Mouse (Mus musculus) megakaryocyte, embryonic 14.5 days (primary cell): ENCODE results near the gene Pycr2. TPM values are rescaled to one million over a fixed set of nuclear protein-coding genes. Genes with fewer than 3 reads are reported as not detected.

Source experiments
- H3K27me3 ChIP-seq: replicated peaks from 2 replicates; pipeline ENCODE3; 2012; ENCODE audit warnings: inconsistent platforms
- H3K36me3 ChIP-seq: replicated peaks from 2 replicates; pipeline ENCODE3; 2012; ENCODE audit warnings: low read length, inconsistent platforms, mixed read lengths
- H3K4me1 ChIP-seq: 2 replicates; pipeline ENCODE4 v1.6.1; 2012; ENCODE audit warnings: inconsistent platforms
- H3K4me3 ChIP-seq: replicated peaks from 2 replicates; pipeline ENCODE3; 2012; ENCODE audit warnings: moderate library complexity, mild to moderate bottlenecking, inconsistent platforms
- H3K9me3 ChIP-seq: 2 replicates; pipeline ENCODE4 v1.6.1; 2012; ENCODE audit warnings: inconsistent platforms
- FLI1 ChIP-seq: IDR thresholded peaks from 2 replicates; pipeline ENCODE4 v1.6.1; 2012; ENCODE audit warnings: low read length, inconsistent platforms, mixed read lengths
- GATA1 ChIP-seq: IDR thresholded peaks from 3 replicates; pipeline ENCODE4 v1.6.1; 2012; ENCODE audit warnings: mixed read lengths, low read length, inconsistent platforms, borderline replicate concordance
- polyA plus RNA-seq: library from polyadenylated mRNA; stranded (reverse); fragments of >175 nt; gene quantifications from 2 replicates; pipeline ENCODE4 v1.2.3, GENCODE M21; 2012; ENCODE audit warnings: low replicate concordance; ENCODE audit not compliant: insufficient read depth

The Pycr2 gene
- polyA plus RNA-seq, 1 experiment, result 54.5 TPM

GRCm38 (mm10) chr1:180903666-180904038 is 441 bp upstream of the Pycr2 start:
- Histone ChIP-seq H3K36me3 (peaks cover 34% of the 10 kb centered on the region), H3K9me3 (no peaks in the 10 kb centered on the region), H3K4me3 (peak overlapping the region; percentile 93), H3K4me1 (peaks cover 56% of the 10 kb centered on the region), H3K27me3 (no peaks in the 10 kb centered on the region)
- TF ChIP-seq FLI1, result no peak
- TF ChIP-seq GATA1, result no peak

- TF ChIP-seq GATA1, result no peak
- no peak for TF ChIP-seq FLI1
- no peaks in the 10 kb centered on the region for H3K27me3 ChIP-seq
- peaks cover 62% of the 10 kb centered on the region for H3K4me1 ChIP-seq
- H3K9me3 ChIP-seq, result no peaks in the 10 kb centered on the region
- peak overlapping the region; percentile 93 for H3K4me3 ChIP-seq
- H3K36me3 ChIP-seq, result peaks cover 44% of the 10 kb centered on the region
Measured at GRCm38 (mm10) chr1:180904815-180905080, 655 bp downstream of the Pycr2 start.

DNA sequence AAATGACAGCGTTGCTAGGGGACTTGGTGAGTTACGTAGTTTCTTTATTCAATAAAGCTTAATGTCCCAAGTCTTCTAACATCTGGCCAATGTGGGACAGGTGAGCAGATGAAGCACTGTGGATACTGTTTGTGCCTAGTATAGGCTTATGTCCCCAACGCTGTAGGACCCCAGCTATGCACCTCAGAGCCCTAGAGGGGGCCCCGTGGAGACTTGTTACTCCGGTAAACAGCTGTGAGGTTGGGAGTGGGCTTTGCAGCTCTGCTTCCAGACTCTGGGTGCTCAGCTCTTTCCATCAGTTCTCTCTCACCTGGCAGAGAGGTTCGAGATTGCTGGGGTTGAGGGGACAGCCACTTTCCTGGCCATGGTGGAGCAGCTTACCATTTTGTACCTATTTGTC is 1.2 kb downstream of the Pycr2 start:
- H3K4me3 ChIP-seq, result no peak overlapping the region
- no peaks in the 10 kb centered on the region for H3K9me3 ChIP-seq
- TF ChIP-seq GATA1 (no peak), FLI1 (no peak)
- H3K4me1 ChIP-seq, result peaks cover 62% of the 10 kb centered on the region
- H3K36me3 ChIP-seq, result peaks cover 44% of the 10 kb centered on the region
- no peaks in the 10 kb centered on the region for H3K27me3 ChIP-seq

DNA sequence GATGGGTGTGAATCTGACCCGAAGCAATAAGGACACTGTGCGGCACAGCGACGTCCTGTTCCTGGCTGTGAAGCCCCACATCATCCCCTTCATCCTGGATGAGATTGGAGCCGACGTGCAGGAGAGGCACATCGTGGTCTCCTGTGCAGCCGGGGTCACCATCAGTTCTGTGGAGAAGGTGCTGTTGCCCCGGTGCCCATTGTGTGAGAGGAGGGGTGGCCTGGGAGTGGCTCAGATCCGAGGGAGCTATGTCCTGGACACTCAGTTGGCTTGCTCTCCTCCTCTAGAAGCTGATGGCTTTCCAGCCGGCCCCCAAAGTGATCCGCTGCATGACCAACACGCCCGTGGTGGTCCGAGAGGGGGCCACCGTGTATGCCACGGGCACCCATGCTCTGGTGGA is 1.8 kb downstream of the Pycr2 start:
- TF ChIP-seq GATA1 (no peak), FLI1 (no peak)
- Histone ChIP-seq H3K4me3 (peak overlapping the region; percentile 50), H3K27me3 (no peaks in the 10 kb centered on the region), H3K4me1 (peaks cover 61% of the 10 kb centered on the region), H3K9me3 (no peaks in the 10 kb centered on the region), H3K36me3 (peaks cover 44% of the 10 kb centered on the region)

GRCm38 (mm10) chr1:180906461-180907147 is 2.5 kb downstream of the Pycr2 start:
- H3K4me1 ChIP-seq, result peaks cover 64% of the 10 kb centered on the region
- peak overlapping the region; percentile 50 for H3K4me3 ChIP-seq
- TF ChIP-seq GATA1 (no peak), FLI1 (no peak)
- no peaks in the 10 kb centered on the region for H3K9me3 ChIP-seq
- H3K36me3 ChIP-seq, result peaks cover 44% of the 10 kb centered on the region
- no peaks in the 10 kb centered on the region for H3K27me3 ChIP-seq

DNA sequence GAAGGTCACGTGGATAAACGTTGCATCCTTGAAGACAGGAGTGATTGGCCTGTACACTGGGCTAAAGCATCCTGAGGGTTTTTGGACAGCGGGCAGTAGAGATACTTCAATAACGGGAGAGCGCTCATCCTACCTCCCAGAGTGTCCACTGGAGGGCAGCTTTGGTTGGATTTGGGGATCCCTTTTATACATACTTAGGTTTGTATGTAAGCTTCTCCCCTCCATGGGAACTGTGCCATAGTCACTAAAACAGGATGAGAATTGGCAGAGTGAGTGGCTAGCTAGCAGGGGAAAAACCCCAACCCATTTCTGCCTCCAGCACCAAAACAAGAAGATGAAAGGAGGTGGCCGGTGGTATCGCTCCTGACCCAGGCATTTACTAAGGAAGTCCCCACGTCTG is 7.0 kb downstream of the Pycr2 start:
- Histone ChIP-seq H3K27me3 (peaks cover 7% of the 10 kb centered on the region), H3K4me1 (peaks cover 38% of the 10 kb centered on the region), H3K9me3 (peaks cover 10% of the 10 kb centered on the region), H3K36me3 (peaks cover 35% of the 10 kb centered on the region), H3K4me3 (no peak overlapping the region)
- TF ChIP-seq GATA1 (no peak), FLI1 (no peak)

DNA sequence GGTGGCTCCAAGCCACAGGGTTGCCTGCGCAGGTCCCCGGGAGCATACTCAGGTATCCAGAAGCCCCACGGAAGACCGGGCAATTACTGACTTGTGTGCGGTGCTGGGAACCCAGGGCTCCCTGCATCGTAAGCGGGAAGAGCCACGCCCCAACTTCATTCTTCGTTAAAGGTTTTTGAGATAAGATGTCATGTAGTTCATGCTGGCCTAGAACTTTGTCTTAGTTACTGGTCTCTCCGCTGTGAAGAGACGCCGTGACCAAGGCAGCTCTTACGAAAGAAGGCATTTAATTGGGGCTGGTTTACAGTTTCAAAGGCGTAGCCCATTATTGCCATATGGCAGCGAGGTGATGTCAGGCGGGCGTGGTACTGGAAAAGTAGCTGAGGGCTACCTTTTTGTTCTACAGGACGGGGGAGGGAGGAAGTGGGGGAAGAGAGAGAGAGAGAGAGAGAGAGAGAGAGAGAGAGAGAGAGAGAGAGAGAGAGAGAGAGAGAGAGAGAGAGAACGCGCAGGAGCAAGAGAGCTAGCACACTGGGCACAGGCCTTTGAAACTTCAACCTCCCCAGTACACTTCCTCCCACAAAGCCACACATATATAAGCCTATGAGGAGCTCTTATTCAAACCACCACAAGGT is 7.7 kb downstream of the Pycr2 start:
- no peak overlapping the region for H3K4me3 ChIP-seq
- peaks cover 13% of the 10 kb centered on the region for H3K9me3 ChIP-seq
- H3K36me3 ChIP-seq, result peaks cover 28% of the 10 kb centered on the region
- H3K27me3 ChIP-seq, result peaks cover 8% of the 10 kb centered on the region
- TF ChIP-seq GATA1 (no peak), FLI1 (no peak)
- peaks cover 31% of the 10 kb centered on the region for H3K4me1 ChIP-seq

GRCm38 (mm10) chr1:180912792-180913191 is 8.7 kb downstream of the Pycr2 start:
- Histone ChIP-seq H3K36me3 (peaks cover 18% of the 10 kb centered on the region), H3K27me3 (peaks cover 11% of the 10 kb centered on the region), H3K4me1 (peaks cover 24% of the 10 kb centered on the region), H3K9me3 (peaks cover 13% of the 10 kb centered on the region), H3K4me3 (no peak overlapping the region)
- TF ChIP-seq FLI1, result no peak

GRCm38 (mm10) chr1:180913797-180914196 is 9.7 kb downstream of the Pycr2 start:
- Histone ChIP-seq H3K4me3 (no peak overlapping the region), H3K36me3 (peaks cover 8% of the 10 kb centered on the region), H3K27me3 (peaks cover 11% of the 10 kb centered on the region), H3K9me3 (peaks cover 13% of the 10 kb centered on the region), H3K4me1 (peaks cover 14% of the 10 kb centered on the region)
- no peak for TF ChIP-seq FLI1
- TF ChIP-seq GATA1, result no peak

DNA sequence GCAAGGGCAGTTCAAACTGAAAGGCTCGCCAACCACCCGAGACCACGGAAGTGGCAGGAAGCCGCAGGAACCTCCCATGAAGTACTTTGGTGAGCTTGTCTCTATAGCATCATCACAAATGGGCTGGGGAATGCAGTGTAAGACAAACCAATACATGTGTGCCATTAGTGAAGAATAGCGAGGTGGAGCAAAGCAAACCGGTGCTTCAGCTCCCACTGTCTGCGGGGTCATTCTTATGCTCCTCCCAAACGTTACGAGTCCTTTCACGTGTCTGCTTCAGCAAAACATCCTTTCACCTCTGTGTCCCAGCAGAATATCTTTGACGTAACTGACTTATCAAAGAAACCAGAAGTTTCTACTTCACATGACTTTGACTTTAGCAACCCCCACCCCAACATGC is 12.3 kb downstream of the Pycr2 start:
- Histone ChIP-seq H3K27me3 (peaks cover 24% of the 10 kb centered on the region), H3K36me3 (no peaks in the 10 kb centered on the region), H3K4me1 (peaks cover 15% of the 10 kb centered on the region), H3K9me3 (peaks cover 13% of the 10 kb centered on the region), H3K4me3 (no peak overlapping the region)
- TF ChIP-seq FLI1, result no peak
- TF ChIP-seq GATA1, result no peak
